Mouse (Mus musculus): ENCODE results near the gene Ppp1r13b.

Gene Ppp1r13b

DNA sequence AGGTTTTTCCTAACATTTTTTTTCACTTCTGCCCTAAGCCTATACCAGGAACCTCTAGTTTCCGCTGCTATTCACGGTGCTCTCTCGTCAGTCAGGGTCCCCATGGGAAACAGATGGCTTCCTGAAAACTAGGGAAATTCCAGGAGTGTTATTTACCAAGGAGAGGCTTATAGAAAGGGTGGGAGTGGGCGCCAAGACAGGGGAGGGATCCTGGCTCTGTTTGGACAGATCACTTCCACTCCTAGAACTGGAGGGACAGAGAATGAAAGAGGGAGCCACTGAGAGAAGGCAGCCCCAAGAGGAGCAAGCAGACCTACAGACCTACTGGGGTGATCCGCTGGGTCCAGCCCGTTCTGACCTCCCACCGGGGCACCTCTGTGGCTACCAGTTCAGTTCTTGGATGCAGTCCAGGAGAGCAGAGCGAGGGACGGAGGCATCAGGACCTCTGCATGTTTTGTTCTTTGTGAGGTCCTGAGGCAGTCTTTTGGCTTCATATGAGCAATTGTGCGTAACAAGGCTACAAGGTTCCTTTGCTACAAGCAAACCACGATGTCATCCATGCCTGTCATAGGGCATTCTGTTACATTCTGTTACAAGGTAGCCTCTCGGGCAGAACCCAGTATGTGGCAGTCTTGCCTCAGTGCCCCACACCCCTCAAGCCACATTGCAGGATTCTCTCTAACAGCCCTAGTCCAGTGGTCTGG lies 8.8 kb upstream of the Ppp1r13b start:
- DNase-seq, result no peak

DNA sequence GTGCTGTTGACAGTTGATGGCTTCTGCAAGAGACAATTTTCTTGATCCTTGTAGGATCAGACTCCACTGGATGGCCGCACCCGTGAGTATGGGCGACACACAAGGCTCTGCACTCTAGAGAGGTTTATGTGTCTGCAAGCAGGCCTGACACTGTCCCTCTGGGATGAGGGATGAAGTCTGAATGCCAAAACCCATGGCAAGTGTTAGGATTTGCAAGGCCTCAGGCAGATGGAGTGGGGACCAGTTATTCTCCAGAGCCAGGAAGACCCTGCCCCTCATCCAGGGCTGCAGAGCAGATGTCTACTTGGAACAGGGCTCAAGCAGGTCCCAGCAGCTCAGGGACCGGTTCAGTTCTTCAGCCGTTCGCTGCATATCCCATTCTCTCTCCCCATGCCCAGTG lies 7.9 kb upstream of the Ppp1r13b start:
- DNase-seq, result no peak

DNA sequence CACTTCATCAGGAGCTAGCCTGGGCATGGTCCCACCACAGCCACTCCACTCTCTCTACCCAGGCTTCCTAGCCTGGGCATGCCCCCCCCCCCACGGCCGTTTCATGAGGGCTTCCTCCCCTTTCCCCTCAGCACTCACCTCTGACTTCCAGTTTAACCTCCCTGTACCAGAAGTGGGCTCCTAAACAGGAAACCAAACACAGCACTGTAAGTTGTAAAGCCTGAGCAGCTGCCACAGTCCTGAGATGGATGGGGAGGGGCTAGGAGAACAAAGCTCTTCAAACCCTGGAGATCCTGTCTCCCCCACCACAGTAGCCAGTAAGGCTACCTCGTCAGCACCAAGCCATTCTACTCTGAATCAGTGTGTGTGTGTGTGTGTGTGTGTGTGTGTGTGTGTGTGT lies 6.1 kb upstream of the Ppp1r13b start:
- no peak for DNase-seq

DNA sequence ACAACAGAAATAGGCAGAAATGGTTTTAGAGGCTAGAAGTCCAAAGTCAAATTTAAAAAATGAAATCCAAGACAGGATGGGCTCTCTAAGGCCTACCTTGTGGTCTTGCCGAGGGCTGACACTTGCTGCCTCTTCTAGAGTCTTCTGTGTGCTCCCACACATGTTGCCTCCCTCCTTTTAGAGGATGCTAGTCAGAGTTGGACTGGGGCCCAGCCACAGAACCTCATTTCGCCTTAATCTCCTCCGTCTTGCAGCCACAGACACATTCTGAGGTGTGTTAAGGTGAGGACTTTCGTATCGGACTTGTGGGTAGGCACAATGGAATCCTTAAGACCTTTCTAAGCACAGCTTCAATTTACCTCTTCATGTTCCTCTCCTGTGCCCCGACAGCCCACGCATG lies 4.9 kb upstream of the Ppp1r13b start:
- DNase-seq, result no peak

DNA sequence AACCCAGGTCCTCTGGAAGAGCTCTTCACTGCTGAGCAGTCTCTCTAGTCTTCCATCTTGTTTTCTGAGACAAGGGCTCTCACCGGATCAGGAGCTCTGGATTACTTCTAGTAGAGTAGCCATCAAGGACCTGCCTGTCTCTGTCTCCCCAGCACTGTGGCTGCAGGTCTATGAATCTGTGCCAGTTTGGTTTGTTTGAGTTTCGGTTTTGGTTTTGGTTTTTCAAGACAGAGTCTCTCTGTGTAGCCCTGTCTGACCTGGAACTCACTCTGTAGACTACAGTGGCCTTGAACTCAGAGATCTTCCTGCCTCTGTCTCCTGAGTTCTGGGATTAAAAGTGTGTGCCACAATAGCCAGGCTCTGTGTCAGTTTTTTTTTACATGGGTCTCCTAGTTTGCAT lies 3.9 kb upstream of the Ppp1r13b start:
- no peak for DNase-seq

DNA sequence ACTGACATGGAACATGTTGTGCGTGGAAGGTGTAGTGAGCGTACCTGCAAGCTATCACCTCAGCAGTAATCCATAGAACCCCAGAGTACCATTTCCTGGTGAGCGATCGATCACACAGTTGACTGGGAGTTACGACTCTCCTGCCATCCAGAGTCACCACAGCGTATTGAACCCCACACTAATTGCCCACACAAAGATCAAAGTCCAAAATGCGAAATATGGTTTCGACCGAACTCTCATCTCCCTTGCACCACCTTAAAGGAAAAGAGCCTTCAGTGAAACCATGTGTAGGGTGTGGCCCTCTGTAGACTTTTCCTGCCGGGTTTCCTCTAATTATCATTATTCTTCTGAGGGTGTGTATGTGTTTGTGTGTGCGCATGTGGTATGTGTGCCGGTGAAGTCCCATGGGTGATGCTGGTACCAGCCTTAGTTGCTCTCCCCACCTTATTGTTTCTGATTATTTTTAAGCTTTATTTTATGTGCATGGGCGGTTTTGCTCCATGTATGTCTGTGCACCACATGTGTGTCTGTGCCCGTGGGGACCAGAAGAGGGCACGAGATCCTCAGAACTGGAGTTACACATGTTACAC lies 3.4 kb upstream of the Ppp1r13b start:
- DNase-seq, result no peak

DNA sequence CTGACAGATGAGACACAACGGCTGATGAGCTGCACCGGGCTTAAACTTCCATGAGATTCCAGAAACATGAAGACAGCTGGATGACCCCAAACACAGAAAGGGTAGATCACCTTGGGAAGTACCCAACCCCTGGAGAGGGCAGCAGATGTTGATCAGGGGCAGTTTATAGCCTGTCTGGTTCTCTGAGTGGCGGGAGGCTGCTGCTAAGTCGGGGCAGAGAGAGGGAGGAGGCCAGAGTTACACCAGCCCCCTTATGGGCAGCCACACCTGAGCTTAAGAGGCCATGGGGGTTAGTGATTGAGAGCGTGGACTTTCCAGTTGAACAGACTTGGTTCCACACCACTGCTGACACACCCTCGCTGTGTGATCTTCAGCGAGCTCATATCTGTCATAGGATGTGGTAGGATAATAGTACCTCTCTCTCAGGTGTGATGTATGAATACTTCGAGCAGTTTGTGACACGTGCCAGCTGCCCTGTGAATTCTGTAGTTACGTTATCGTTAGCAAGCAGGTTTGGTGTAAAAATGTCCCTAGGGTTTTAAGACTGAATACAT lies 1.2 kb upstream of the Ppp1r13b start:
- DNase-seq, result peak; percentile 59

DNA sequence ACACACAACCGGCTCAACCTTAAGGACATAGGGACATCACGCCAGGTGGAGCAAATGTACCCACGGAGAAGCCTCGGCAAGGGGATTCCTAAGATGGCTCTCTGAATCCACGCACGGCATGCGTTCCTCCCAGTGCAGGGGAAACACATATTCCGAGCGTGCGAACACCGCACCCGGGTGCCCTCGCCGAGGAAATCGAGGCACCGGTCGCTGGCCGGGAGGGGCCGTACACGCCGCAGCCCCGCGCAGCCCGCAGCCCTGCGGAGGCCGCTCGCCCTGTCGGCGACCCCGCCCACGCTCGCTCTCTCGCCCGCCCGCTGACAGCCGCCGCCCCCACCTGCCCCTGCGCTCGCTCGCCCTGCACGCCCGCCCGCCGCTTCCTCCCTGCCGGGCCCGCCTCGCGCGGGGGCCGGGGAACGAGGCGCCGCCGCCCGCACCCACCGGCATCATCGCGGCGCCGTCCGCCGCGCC lies 454 bp downstream of the Ppp1r13b start:
- peak; percentile 79 for DNase-seq

DNA sequence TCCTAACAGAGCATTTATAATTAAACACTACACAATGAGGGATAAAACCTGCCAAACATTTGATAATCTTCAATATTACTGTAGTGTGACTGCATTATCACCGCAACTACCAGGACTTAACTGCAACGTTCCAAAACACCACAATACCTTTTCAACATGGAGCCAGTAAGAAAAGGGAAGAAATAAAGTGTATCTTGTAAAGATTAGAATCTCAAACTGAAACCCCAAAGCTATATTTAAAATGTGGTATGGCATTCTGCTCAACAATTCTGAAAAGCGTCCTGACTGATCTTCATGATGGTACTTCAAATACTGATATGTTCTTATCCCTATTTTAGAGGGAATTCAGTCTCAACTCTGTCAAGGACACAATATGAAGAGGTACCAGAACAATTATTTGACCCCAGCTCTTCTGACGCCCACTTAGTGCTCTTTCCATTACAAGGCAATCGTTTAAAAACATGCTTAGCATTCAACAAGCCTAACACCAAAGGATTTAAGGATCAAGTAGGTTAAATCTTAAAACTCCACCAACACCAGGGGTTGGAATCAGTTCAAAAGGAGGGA lies 1.5 kb downstream of the Ppp1r13b start:
- no peak for DNase-seq

DNA sequence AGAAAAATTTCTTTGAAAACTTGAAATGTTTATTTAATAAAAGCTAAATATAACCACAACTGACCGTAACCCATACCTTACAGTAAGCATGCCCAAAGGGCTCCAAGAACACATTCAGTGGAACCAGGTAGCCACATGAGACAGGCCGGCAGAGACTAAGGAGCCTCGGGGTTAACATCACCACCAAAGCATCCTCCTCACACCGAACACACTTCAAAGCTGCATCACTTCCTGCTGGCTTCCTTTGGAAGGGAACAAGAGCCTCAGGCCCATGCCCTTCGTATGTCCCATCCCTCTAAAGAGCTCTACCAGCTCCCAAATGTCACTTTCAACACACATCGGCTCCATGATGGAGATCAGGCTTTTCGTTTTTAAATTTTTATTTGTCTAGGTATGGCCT lies 5.4 kb downstream of the Ppp1r13b start:
- DNase-seq, result no peak

DNA sequence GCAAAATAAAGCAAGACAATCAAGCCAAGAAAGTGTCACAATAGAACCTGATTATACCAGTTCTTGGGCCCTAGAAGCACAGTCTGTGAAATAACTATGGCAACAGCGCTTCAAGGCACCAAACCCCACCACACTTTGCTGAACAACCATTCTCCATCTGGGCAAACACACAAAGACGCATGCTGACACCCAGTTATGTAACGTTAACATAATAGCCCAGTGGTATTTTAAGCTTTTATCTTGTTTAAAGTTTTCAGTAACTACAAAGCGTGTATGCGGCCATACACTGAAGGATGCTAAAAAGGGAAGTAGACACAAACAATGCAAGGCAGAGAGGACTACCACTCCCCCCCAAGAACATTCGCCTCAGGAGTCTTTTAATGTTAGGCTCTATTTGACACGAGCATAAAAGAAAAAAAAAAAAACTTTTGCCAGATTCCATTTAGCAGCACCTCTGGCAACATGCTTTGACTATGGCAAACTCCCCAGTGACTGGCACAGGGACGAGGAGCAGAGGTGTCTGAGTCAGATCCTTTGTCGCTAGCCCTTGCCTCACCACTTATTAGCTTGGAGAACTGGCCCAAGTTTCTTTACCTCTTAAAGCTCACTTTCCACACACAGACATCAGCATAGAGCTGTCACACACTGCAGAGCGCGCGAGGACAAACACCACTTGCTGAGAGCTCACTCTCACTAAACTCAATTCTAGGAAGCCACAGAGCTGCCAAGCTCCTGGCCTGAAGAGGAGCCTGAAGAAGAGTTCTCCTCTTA lies 6.6 kb downstream of the Ppp1r13b start:
- no peak for DNase-seq

DNA sequence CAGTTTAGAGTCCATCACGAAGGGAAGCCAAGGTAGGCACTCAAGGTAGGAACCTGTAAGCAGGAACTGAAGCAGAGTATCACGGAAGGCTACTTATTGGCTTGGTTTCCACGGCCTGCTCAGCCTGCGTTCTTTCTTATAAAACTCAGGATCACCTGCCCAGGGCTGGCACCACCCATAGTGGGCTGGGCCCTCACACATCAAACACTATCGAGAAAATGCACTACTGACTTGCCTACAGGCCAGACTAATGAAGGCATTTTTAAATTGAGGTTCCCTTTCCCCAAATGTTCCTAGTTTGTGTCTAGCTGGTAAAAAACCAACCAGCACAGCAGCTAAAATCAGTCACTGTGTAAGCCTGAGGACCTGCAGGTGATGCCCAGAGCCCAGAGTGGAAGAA lies 8.3 kb downstream of the Ppp1r13b start:
- no peak for DNase-seq

DNA sequence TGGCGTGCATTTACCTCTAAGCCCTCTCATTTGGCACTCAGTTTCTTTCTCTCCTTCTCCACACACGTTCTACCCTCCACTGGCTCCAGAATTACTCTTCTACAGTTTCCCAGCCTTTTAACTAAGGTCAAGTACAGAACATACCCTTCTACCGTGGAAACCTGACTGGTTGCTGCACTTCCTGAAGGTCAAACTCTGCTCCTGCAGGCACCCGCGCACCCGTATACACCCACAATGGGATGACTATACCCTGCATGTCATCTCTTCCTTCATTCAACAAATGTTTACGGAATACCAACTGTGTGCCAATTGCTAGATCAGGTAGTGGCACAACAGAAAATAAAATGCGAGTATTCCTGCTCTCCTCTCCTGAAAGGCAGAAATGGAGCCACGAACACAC lies 9.2 kb downstream of the Ppp1r13b start:
- no peak for DNase-seq

DNA sequence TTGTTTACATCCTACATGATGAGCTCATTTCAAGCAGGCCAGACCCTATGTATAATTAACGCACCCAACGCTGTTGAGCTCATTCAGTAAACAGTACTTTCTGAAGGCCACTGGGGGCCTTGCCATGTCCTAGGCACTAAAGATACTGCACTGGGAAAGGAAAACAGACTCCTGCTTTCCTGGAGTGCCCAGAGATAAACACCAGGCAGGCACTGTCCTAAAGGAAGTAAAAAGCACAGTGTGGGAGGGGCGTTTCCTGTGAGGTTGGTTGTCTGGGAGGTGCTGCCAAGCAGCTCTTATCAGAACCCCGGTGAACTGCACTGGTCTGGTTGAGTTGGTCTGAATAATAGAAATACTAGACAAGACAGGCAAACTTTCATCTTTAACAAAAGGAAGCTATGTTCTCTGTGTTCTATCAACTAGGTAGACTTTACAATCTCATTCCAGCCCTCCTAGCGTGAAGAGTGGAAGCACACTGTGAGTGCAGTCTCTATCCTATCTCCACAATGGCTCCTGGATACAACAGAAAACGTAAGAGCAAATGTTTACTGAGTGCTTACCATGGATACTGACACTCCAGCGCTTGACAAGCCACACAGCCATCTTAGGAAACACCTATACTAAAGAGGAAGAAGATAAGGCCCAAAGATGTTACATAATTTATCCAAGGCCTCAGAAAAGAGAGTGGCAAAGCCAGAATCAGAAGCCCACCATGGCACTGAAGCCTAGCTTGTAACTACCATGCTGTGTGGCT lies 10.8 kb downstream of the Ppp1r13b start:
- DNase-seq, result no peak

DNA sequence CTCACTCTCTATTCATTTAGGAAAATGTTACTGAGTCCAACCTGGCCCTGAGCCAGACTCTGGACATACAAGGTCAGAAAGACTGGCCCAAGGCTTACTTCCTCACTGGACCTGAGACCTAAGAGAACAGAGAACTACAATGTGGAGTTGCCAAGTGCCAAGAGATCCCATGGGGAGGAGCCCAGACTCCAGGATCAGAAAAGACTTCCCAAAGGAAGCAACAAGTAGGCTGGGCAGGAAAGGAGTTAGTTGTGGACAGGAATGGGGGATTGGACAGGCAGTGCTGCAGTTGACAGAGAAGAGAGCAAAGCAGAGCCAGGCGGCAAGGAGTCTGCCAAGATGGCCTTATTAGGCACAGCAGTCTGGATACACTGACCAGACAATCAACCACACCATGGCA lies 13.8 kb downstream of the Ppp1r13b start:
- DNase-seq, result peak; percentile 51

DNA sequence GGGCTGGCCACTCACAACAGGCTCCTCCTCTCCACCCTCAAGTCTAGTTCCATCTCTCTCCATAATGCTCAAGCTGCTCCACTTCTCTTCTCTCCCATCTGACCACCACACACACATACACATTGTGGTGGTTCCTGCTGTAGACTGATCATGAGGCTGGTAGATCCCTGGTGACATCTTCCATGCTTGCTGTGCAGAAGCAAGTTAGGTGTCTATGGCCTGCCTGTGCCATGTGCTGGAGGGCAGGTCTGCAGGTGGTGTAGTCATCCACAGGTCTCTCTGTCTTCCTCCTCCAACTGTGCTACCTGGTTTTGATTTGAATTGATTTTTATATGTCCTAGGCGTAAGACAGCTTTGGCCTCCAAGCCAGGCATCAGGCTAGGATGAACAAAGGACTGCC lies 14.9 kb downstream of the Ppp1r13b start:
- no peak for DNase-seq

DNA sequence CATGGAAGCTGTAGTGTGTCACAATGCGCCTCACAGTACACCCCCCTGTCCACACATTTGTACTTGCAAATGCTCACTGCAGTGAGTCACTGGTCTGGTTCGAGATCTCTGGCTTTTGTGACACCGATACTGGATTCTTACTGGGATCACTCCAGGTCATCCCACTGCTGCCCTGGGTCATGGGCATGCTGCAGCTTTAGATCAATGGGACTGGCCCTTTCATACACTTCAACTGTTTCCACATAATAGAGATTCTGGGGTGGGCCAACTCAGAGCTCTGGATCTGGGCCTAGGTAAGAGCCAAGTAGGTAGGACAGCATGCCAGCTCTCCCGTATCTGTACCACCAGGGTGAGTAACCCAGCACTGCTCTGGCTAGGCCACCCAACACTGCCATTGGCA lies 16.1 kb downstream of the Ppp1r13b start:
- DNase-seq, result no peak

DNA sequence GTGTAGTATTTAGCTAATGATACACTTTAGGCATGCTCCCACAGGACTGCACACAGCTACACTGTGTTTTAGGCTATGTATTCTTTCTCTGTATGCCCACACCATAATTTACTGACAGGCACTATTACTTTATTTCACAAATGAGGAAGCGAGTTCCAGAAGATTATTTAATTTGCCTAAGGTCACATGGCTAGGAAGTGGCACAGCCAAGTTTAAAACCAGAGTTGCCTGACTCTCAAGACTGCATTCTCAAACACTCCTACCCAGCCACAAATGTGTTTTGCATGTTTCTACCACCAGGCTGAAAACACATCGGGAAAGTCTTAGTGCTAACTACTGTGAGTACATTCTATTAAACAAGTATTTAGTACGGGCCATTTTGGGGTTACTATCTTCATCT lies 18.7 kb downstream of the Ppp1r13b start:
- no peak for DNase-seq

DNA sequence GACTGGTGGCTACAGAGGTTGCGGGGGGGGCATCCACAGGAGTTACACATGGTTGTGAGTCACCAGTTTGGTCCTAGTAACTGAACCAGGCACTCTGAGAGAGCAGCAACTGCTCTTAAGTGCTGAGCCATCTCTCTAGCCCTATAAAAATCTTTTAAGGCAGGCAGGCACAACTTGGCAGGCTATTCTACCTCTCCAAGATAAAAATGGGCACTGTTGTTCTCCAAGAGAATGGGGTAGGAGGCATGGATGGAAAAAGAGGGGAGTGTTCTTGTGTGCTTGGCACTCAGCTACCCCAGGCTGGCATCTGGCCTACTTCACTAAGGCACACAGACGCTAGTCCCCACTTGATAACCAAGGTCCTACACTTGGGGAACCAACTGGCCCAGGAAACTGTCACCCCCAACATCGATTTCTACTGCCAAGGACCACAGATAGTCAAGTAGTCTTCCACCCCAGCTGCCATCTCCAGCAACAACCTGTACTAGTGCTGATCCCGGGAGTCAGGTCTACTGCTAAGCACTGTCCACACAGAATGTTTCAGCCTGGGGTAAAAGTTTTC lies 19.5 kb downstream of the Ppp1r13b start:
- DNase-seq, result no peak

DNA sequence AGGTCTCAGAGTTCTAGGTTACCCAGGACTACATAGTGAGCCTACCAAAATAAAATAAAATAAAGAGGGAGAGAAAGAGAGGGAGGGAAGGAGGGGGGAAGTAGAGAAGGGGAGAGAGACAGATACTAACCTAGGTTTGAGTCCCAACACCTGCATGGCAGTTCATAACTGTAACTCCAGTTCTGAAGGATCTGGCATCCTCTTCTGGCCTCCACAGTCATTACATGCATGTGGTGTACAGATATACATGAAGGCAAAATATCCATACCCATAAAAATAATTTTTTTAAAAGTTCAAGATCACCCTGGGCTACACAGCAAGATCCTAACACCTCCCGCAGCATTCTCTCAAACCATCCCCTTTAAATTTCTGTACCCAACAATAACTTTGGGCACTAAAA lies 20.9 kb downstream of the Ppp1r13b start:
- no peak for DNase-seq

DNA sequence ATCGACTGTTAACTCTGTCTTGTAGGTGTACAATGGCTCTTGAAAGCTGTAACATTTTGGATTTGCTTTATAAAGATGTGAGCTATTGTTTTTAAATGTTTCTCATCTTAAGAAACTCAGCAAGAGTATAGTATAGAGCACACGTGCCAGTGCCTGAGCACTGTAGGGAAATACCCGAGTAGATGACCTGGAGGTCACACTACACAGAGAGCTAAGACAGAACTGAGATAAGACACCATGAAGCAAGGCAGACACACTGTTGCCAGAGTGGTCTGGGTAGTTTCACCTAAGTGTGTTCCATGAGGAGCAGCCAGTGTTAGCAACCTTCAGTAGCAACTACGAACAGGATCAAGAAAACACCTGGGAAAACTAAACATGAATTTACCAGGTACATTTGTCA lies 25.1 kb downstream of the Ppp1r13b start:
- no peak for DNase-seq

DNA sequence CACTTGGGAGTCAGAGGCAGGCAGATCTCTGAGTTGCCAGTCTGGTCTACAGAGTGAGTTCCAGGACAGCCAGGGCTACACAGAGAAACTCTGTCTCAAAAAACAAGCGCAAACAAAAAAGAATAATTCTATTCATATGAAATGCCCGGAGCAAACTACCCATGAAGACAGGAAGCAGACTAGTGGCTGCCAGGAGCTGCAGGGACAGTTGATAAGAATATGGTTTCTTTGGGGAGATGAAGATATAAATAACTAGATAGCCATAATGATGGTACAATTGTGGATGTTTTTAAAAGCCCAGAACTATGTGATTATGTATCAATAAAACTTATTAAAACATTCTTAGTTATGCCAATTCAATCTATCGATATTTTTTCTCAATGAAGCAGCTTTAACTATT lies 25.9 kb downstream of the Ppp1r13b start:
- DNase-seq, result no peak

Data from cerebellum, adult 9-11 months (tissue).